Mouse (Mus musculus) stomach, embryonic 15.5 days (tissue): ENCODE measurements around the gene Apoc4. TPM values are rescaled to one million over a fixed set of nuclear protein-coding genes. Genes with fewer than 3 reads are reported as not detected.

ENCODE experiments used
- ATAC-seq: fragments of 200-750 bp; cut with Nextera tagmentation; 2 replicates; pipeline ENCODE4 v1.8.0; 2017; ENCODE audit warnings: low read depth, moderate number of reproducible peaks, moderate TSS enrichment; ENCODE audit not compliant: insufficient read depth, low FRiP score
- H3K27ac ChIP-seq: fragments of 300-500 bp; sonication (generic); 2 replicates; pipeline ENCODE4 v1.5.1; 2015; ENCODE audit warnings: mild to moderate bottlenecking, inconsistent platforms
- H3K27me3 ChIP-seq: fragments of 300-500 bp; sonication (generic); replicated peaks from 2 replicates; pipeline ENCODE4 v1.6.1; 2015; ENCODE audit warnings: inconsistent platforms
- H3K36me3 ChIP-seq: fragments of 300-500 bp; sonication (generic); 2 replicates; pipeline ENCODE4 v1.6.1; 2015; ENCODE audit warnings: inconsistent platforms
- H3K4me1 ChIP-seq: fragments of 300-500 bp; sonication (generic); 2 replicates; pipeline ENCODE4 v1.6.1; 2015; ENCODE audit warnings: inconsistent platforms
- H3K4me2 ChIP-seq: fragments of 300-500 bp; sonication (generic); 2 replicates; pipeline ENCODE4 v1.6.1; 2015; ENCODE audit warnings: mild to moderate bottlenecking, inconsistent platforms
- H3K4me3 ChIP-seq: fragments of 300-500 bp; sonication (generic); replicated peaks from 2 replicates; pipeline ENCODE4 v1.5.1; 2015; ENCODE audit warnings: inconsistent platforms
- H3K9ac ChIP-seq: fragments of 300-500 bp; sonication (generic); 2 replicates; pipeline ENCODE4 v1.6.1; 2015; ENCODE audit warnings: inconsistent platforms
- H3K9me3 ChIP-seq: fragments of 300-500 bp; sonication (generic); 2 replicates; pipeline ENCODE4 v1.6.1; 2016; ENCODE audit warnings: inconsistent platforms
- WGBS: fragments of 180-500 bp; shearing (Covaris S2); methylation state at CpG from one replicate; pipeline ENCODE4 v1.1.7; 2015; 5-methylcytosine and 5-hydroxymethylcytosine counted together
- polyA plus RNA-seq: library from polyadenylated mRNA; unstranded; fragments of >200 nt; fragmentation: Nextera tagmentation; extraction: Ambion mirVana; gene quantifications from 2 replicates; pipeline ENCODE4 v1.2.1, GENCODE M21; 2015

Gene Apoc4
- polyA plus RNA-seq, 1 experiment from 2014 or later = 23.5 TPM

DNA sequence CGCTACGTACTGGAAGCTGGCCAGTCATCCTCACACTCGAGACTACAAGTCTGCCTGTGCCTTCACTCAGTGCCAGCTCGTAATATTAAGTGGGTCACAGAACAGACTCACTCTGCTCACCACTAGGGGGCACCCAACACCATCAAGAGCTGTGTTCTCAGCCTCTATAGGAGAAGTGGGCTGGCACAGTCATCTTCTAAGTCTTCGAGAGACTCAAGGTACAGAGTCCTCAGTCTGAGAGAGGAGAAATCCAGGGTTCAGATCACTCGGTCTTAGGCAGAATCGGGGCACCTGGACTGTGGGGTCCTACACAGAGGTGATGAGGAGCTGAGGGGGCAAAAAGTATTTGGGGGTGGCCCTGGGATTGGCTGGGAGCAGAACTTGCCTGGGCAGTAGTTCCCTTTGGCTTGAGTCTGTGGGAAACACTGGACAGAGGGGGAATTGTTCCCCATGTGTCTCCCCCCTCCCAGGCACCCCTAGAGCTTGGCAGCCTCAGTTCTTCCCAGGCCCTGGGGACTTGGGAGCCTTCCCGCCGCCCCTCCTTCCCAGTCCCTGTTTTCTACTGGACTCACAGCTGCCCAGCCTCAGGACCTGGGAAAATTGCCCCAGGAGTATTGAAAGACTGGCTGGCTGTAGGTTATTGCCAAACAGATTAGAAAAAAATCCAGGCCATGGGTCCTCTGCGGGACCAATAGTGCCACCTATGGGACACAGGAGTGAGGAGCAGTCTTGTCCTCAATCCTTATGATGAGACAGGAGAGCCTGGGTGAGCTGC is 12.1 kb downstream of the Apoc4 start:
- Histone ChIP-seq H3K27me3 (no peaks in the 10 kb centered on the region), H3K4me2 (peak overlapping the region; percentile 46), H3K4me1 (peaks cover 11% of the 10 kb centered on the region), H3K9me3 (no peaks in the 10 kb centered on the region), H3K4me3 (no peak overlapping the region), H3K9ac (no peak overlapping the region), H3K27ac (peak overlapping the region; percentile 60; the same call in 1 of the 2 replicates), H3K36me3 (no peaks in the 10 kb centered on the region)
- peak; percentile 67 for ATAC-seq
- WGBS = 3% methylated on average over 10 of the region's 10 CpGs

DNA sequence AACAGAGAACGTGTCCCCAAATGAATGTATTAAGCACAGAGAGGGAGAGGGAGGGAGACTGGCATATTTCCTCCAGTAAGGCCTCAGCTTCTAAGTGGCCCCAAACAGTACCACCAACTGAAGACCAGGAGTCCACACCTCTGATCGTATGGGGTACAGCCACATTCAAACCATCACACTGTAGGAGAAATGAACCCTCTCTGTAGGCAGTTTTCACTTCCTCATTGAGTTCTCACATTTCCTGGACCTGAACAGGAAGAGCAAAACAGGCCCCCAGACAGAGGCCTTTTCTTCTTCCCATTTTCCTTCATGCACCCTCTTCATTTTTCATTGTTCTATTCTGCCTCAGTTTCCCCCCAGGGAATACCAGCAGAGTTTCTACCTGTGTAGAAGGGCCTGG is 13.8 kb downstream of the Apoc4 start:
- H3K27ac ChIP-seq = 0 out of 2 replicates have a peak overlapping the region, but pooled peaks have one; percentile 1
- no peaks in the 10 kb centered on the region for H3K9me3 ChIP-seq
- no peak overlapping the region for H3K4me3 ChIP-seq
- H3K36me3 ChIP-seq = no peaks in the 10 kb centered on the region
- H3K4me1 ChIP-seq = peaks cover 22% of the 10 kb centered on the region
- 71% methylated on average over 2 of the region's 2 CpGs for WGBS
- H3K27me3 ChIP-seq = no peaks in the 10 kb centered on the region
- H3K4me2 ChIP-seq = no peak overlapping the region
- ATAC-seq = no peak
- no peak overlapping the region for H3K9ac ChIP-seq

DNA sequence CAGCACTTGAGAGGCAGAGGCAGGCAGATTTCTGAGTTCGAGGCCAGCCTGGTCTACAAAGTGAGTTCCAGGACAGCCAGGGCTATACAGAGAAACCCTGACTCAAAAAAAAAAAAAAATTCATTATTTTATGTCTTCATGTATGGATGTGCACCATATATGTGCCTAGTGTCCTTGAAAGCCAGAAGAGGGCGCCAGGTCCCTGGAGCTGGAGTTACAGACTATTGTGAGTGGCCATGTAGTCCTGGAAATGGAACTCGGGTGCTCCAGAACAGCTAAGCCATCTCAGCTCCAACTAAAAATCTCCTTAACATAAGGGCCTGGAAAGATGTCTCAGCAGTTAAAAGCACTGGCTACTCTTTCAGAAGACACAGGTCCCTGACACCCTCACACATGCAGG is 14.5 kb downstream of the Apoc4 start:
- Histone ChIP-seq H3K4me3 (no peak overlapping the region), H3K27ac (no peak overlapping the region), H3K4me1 (peaks cover 22% of the 10 kb centered on the region), H3K9ac (no peak overlapping the region), H3K9me3 (no peaks in the 10 kb centered on the region), H3K27me3 (no peaks in the 10 kb centered on the region), H3K4me2 (no peak overlapping the region), H3K36me3 (0 out of 2 replicates have a peak, but pooled peaks cover 6% of the 10 kb centered on the region)
- 68% methylated on average over 3 of the region's 3 CpGs for WGBS
- no peak for ATAC-seq

DNA sequence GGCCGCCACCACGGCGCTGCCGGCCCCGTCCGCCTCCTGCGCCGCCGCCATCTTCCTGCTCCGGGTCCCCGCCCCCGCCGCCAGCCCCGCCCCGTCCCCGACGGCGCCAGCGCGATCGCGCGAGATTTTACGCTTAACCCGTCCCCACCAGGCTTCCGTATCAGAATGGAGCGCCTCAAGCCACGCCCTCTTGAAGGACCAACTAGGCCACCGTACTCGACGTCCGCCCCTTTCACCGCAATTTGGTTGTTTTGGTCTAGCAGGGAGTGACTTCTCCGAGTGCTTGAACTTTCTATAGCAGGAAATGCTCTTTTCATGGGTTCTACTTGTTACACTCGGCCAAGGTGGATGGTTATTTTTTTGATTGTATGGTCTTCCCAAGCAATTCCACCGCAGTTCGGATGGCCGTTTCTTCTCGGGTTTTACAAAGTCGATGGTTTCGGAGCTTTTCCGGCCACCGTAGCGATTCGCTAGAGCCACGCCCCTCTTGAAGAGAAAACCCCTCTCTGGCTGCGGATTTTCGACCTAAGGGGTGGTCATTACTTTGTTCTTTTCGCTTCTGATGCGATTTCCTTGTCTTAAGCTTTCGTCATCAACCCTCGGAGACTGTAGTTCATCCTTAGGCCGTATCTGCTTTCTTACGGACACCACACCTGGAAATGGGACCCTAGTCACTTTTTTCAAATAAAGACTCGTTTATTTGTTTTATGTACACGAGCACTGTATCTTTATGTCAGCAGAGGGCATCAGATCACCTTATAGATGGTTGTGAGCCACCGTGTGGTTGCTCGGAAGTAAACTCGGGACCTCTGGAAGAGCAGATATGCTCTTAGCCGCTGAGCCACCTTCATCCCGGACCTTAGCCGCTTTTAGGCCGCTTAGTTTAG is 16.1 kb downstream of the Apoc4 start, which contains the start of gene Clptm1:
Gene Clptm1, minus strand, starts transcription at position 79 of the 887 bp plus-strand sequence.
- Histone ChIP-seq H3K9ac (peak within 1 kb of the TSS; percentile 99), H3K9me3 (no peaks in the 10 kb centered on the region), H3K27me3 (no peaks in the 10 kb centered on the region), H3K4me1 (peaks cover 22% of the 10 kb centered on the region), H3K36me3 (0 out of 2 replicates have a peak, but pooled peaks cover 6% of the 10 kb centered on the region), H3K4me3 (peak within 1 kb of the TSS; percentile 100), H3K4me2 (peak within 1 kb of the TSS; percentile 83), H3K27ac (peak within 1 kb of the TSS; percentile 96)
- ATAC-seq = peak; percentile 88
- WGBS = under 1% methylated on average over 63 of the region's 63 CpGs

DNA sequence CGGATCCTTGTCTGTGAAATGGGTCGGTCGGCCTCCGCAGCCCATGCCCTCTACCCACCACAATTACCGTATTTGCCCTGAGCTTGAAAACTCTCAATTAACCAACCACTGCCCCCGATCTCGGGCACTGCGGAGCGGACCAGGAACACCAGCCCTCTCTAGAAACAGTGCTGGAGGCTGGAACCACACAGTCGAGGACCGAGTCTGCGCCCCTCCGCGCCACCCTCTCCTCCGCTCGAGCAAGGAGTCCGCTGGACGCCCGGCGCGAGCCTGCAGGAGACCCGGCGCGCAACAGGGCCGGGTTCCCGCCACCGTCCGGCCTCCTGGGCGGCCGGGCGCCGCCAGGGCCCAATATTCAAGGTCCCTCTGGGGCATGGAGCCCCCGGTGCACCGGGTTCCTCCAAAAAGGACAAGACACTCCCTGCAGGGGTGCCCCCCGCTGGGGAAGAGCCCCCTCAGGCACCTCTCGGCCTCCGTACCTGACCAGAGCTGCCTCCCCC is 16.8 kb downstream of the Apoc4 start:
- Histone ChIP-seq H3K36me3 (0 out of 2 replicates have a peak, but pooled peaks cover 6% of the 10 kb centered on the region), H3K9ac (peak overlapping the region; percentile 99), H3K27me3 (no peaks in the 10 kb centered on the region), H3K27ac (peak overlapping the region; percentile 96), H3K4me3 (peak overlapping the region; percentile 100), H3K9me3 (no peaks in the 10 kb centered on the region), H3K4me1 (peaks cover 22% of the 10 kb centered on the region), H3K4me2 (peak overlapping the region; percentile 83)
- under 1% methylated on average over 31 of the region's 37 CpGs for WGBS
- peak; percentile 48 for ATAC-seq

DNA sequence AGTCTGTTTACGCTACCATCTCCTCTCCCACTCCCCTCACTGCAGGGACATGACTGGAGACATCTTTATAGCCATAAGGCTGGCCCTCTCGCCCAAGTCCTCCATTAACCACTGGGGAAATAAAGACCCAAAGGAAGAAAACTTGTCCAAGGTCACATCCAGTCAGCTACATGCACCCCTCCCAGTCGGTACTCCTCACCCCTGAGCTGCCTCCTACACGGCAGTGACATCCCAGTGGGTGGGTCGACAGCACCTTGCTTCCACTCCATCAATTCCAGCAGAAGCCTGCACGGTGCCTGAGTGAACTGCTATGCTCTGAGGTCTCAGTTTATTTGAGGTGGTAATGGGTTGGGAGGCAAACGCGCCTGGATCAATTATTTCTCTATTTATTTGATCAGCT is 17.3 kb downstream of the Apoc4 start:
- H3K27me3 ChIP-seq = no peaks in the 10 kb centered on the region
- peaks cover 17% of the 10 kb centered on the region for H3K4me1 ChIP-seq
- H3K9ac ChIP-seq = peak overlapping the region; percentile 99
- H3K4me2 ChIP-seq = peak overlapping the region; percentile 83
- H3K4me3 ChIP-seq = peak overlapping the region; percentile 100
- 10% methylated on average over 8 of the region's 8 CpGs for WGBS
- no peak for ATAC-seq
- H3K9me3 ChIP-seq = no peaks in the 10 kb centered on the region
- 0 out of 2 replicates have a peak, but pooled peaks cover 6% of the 10 kb centered on the region for H3K36me3 ChIP-seq
- 0 out of 2 replicates have a peak overlapping the region, but pooled peaks have one; percentile 96 for H3K27ac ChIP-seq

DNA sequence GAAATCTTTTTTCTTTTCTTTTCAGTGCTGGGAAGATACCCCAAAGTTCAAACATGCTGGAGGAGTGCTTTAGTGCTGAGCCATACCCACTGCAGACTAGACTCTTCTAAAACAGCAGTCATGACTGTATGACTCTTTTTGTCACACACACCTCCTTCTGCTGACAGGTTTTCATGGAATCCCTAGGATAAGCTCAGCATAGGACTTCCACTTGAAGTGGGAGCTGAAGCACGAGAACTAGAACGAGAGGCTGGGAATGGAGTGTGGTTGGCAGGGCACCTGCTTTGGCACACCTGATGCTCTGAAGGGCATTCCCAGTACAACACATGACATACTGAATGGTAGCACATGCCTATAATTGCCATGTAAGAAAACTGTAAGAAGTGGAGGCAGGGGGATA is 28.7 kb downstream of the Apoc4 start:
- no peak for ATAC-seq
- no peaks in the 10 kb centered on the region for H3K27me3 ChIP-seq
- 88% methylated on average over 2 of the region's 2 CpGs for WGBS
- H3K9me3 ChIP-seq = no peaks in the 10 kb centered on the region
- H3K9ac ChIP-seq = no peak overlapping the region
- H3K27ac ChIP-seq = no peak overlapping the region
- no peak overlapping the region for H3K4me3 ChIP-seq
- H3K4me2 ChIP-seq = no peak overlapping the region
- H3K36me3 ChIP-seq = peaks cover 45% of the 10 kb centered on the region
- no peaks in the 10 kb centered on the region for H3K4me1 ChIP-seq

DNA sequence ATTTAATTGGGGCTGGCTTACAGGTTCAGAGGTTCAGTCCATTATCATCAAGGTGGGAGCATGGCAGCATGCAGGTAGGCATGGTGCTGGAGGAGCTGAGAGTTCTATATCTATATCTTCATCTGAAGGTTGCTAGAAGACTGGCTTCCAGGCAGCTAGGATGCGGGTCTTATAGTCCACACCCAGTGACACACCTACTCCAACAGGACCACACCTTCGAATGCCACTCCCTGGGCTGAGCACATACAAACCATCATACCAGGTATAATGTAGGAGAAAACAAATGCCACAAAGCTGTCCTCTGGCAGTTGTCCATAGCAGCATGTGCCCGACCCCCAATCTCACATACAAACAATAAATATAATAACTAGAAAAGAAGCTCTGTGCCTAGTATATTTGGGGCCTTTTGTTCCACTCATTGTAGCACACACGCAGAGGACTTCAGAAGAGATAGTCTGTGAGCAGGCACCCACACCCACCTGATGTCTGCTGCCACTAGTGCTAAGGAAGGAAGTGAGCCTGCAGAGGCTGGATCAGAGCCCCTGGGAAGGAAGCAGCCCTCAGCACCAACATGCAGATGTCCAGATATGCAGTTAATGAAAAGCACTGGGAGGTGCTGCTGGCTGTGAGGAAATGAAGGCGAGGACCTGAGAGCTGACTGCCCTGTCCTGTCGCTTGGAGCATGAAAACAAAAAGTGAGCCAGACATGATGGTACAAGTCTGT is 30.1 kb downstream of the Apoc4 start:
- Histone ChIP-seq H3K36me3 (peaks cover 51% of the 10 kb centered on the region), H3K4me1 (no peaks in the 10 kb centered on the region), H3K27ac (no peak overlapping the region), H3K4me2 (no peak overlapping the region), H3K9ac (no peak overlapping the region), H3K9me3 (no peaks in the 10 kb centered on the region), H3K4me3 (no peak overlapping the region), H3K27me3 (no peaks in the 10 kb centered on the region)
- 78% methylated on average over 6 of the region's 6 CpGs for WGBS
- ATAC-seq = no peak

DNA sequence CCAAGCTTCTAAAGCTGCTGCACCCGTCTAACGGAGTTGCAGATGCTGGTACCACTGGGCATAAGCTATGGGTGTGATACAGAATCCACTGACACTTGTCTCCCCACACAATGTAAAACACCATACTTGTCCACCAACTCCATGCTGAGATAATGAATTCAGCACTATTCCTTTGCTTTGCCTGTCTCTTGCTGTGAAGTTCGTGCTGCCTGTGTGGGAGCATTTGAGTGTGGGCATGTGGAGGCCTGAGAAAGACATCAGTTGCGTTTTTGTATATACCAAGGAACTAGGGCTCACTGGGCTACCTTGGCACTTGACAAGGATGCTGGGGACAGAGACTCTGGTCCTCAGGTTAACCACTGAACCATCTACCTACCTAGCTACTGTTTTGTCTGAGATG is 40.1 kb downstream of the Apoc4 start:
- peaks cover 74% of the 10 kb centered on the region for H3K36me3 ChIP-seq
- H3K4me2 ChIP-seq = no peak overlapping the region
- no peaks in the 10 kb centered on the region for H3K9me3 ChIP-seq
- no peak for ATAC-seq
- no peaks in the 10 kb centered on the region for H3K4me1 ChIP-seq
- H3K9ac ChIP-seq = no peak overlapping the region
- H3K27me3 ChIP-seq = no peaks in the 10 kb centered on the region
- H3K4me3 ChIP-seq = no peak overlapping the region
- WGBS = 94% methylated on average over 4 of the region's 4 CpGs
- no peak overlapping the region for H3K27ac ChIP-seq

DNA sequence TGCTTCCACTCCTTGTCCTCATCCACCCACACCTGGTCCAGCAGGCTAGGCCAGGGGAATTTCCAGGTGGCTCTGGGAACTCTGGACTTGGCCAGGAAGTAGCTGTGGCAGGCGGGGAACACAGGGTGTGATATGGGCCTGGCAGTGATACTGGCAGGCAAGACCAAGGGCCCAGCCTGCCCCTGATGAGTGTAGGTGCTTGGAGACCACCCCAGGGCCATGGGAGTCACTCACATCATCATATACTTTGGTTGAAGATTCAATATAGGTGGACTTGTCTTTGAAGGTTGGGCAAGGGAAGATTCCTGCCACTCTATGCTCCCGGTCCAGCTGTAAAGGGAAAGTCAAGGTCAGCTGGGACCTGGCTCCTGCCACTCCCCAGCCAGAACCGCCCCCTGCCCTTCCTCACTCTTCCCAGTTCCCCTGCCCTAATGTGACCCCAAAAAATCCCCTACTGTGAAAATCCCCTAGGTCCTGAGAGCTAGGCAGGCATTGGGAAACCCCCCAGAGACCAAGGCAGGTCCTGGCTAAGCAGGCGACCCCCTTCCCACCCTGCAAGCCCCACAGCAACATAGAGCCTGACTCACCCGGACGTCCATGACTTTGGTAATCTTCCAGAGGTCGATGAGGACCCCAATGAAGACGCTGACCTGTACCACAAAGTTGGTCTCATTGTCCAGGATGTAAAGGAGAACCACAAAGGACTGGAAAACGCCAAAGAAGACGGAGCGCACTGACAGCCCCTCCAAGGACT is 46.0 kb downstream of the Apoc4 start:
- Histone ChIP-seq H3K4me2 (no peak overlapping the region), H3K4me1 (no peaks in the 10 kb centered on the region), H3K36me3 (peaks cover 70% of the 10 kb centered on the region), H3K27me3 (no peaks in the 10 kb centered on the region), H3K4me3 (no peak overlapping the region), H3K27ac (no peak overlapping the region), H3K9ac (no peak overlapping the region), H3K9me3 (no peaks in the 10 kb centered on the region)
- 89% methylated on average over 11 of the region's 11 CpGs for WGBS
- ATAC-seq = no peak

DNA sequence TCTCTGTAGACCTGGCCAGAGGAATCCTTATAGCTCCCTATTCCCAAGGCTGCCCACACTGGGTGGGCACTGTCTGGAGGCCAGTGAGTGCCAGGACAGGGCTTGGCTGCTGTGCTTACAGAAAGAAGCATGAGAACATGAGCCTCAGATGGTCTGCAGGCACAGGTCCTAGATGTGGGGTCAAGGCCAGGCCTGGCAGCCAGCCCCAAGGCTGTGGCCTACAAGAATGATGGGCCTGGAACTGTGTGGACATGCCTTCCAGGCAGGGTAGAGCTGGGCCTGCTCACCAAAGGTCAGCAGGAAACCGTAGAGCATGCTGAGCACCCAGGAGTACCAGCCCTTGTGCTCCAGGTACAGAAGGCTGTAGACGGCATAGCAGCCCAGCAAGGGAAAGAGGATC is 46.7 kb downstream of the Apoc4 start:
- no peak overlapping the region for H3K4me2 ChIP-seq
- H3K4me1 ChIP-seq = no peaks in the 10 kb centered on the region
- H3K27ac ChIP-seq = no peak overlapping the region
- no peaks in the 10 kb centered on the region for H3K27me3 ChIP-seq
- 93% methylated on average over 2 of the region's 2 CpGs for WGBS
- H3K9ac ChIP-seq = no peak overlapping the region
- H3K4me3 ChIP-seq = no peak overlapping the region
- ATAC-seq = no peak
- no peaks in the 10 kb centered on the region for H3K9me3 ChIP-seq
- peaks cover 65% of the 10 kb centered on the region for H3K36me3 ChIP-seq
